Mouse (Mus musculus) testis, postnatal 10 days (tissue): Measurements from ENCODE around the gene Olfr49.

ENCODE experiments used
- DNase-seq: peaks from one replicate; pipeline ENCODE4 v3.0.0; 2021; ENCODE audit warnings: low spot score

Olfr49 gene

GRCm38 (mm10) chr14:54261386-54261785 lies 23.4 kb downstream of the Olfr49 start:
- DNase-seq = no peak

GRCm38 (mm10) chr14:54260196-54260595 lies 24.5 kb downstream of the Olfr49 start:
- peak; percentile 74 for DNase-seq

DNA sequence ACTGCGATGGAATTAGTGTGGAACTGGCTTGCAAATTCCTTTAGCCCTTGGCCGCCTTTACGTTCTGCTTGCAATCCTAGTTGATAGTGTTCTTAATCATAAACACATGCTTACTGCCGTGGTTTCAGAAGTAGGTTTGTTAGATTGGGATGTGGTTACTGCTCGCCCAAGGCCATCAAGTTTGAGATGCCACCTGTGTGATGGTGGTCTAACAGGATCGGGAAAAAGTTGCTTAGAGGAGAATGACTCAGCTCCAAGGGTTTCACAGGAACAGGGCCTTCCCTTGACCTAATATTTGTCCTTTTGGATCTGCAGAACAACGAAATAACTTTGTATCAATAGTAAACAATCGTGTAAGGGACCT lies 25.0 kb downstream of the Olfr49 start:
- DNase-seq = no peak

GRCm38 (mm10) chr14:54259003-54259721 lies 25.6 kb downstream of the Olfr49 start:
- peak; percentile 99 for DNase-seq

DNA sequence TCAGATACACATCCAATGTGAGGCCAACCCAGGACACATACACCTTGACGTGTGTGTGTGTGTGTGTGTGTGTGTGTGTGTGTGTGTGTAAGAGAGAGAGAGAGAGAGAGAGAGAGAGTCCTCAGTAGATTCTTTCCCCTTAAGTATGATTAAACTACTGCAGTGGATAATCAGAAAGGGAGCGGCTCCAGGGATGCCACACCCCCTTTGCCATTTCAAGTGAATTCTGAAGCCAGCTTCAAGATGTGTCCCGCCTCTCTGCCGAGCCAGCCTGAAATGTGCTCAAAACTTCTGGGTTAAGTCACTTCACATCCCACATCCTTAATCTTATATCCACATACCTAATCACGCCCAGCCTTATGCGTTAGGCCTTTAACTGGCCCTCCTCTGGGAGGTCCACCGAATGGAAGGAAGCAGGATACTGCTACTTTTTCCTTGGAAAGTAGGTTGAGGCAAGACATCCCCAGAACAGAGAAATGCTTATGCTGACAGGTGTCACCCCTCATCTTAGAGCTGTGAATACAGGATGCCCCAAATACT lies 26.5 kb downstream of the Olfr49 start:
- DNase-seq = peak; percentile 35

DNA sequence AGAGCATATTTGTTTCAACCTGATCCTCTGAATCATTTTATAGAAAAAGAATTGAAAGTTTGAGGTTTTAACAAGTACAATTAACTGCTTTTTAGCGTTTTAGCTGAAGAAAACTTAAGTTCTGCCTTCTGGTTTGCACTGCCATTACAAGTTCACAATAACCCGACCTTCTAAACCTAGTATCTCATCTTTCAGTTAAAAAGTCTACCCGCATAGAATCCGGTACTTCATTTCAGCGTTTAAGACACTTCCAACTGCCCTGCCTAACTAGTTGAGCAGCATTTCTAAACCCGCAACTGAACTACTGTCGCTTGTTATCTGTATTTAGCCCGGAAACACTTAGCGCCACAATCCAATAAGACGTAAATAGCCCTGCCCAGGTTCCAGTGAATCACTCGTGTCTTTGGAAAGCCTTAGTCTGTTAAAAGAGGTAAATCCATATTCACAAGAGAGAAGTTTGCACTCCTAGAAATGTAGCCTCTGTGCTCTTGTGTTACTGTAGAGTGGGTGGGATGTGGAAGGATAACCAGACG lies 30.0 kb downstream of the Olfr49 start:
- DNase-seq = no peak

GRCm38 (mm10) chr14:54253741-54254291 lies 30.9 kb downstream of the Olfr49 start, which contains the start of the genes Dad1 and Abhd4:
TSS of gene Dad1 (minus strand) at chr14:54254104.
TSS of gene Abhd4 (plus strand) at chr14:54254188.
- DNase-seq = peak; percentile 99

DNA sequence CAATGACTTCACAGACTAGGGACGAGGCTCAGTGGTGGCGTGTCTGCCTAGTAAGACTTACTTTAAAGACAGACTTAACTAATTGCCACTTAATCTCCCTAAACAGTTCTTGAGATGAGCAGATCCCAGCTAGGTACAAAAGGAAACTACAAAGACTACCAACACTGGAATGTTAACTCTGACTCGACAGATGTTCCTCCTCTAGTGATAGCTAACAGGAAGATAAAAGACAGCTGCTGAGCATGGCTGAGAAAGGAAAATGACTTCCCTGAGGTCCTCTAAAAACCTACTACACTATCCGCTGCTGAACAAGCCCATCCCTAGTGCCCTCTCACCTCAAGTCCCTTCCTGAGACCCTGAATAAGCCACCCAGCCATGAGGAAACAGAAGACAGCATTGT lies 34.6 kb downstream of the Olfr49 start:
- no peak for DNase-seq

- DNase-seq = no peak
Measured at GRCm38 (mm10) chr14:54249326-54249725, 35.4 kb downstream of the Olfr49 start.

GRCm38 (mm10) chr14:54246232-54246631 lies 38.5 kb downstream of the Olfr49 start:
- DNase-seq = no peak

DNA sequence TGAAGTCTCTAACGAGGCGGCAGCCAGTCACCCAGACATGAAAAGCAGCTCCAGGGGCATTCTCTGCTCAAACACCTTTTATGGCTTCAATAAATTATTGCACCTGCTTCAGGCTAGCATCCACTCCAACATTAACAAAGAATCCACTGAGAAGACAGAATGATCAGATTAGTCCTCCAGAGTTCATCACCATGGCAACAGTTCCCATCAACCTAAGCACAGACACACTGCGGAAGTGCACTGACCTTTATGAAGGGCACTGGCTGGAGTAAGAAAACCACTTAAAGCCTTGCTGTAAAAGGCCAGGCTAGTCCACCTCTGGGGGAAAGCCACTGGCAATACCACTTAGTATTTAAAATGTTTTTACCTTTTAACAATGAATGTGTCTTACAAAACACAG lies 40.6 kb downstream of the Olfr49 start:
- no peak for DNase-seq

GRCm38 (mm10) chr14:54240542-54240941 lies 44.2 kb downstream of the Olfr49 start:
- no peak for DNase-seq

GRCm38 (mm10) chr14:54239002-54239736 lies 45.6 kb downstream of the Olfr49 start:
- peak; percentile 94 for DNase-seq

GRCm38 (mm10) chr14:54236881-54237280 lies 47.9 kb downstream of the Olfr49 start:
- no peak for DNase-seq

GRCm38 (mm10) chr14:54235825-54236540 lies 48.8 kb downstream of the Olfr49 start:
- DNase-seq = no peak

DNA sequence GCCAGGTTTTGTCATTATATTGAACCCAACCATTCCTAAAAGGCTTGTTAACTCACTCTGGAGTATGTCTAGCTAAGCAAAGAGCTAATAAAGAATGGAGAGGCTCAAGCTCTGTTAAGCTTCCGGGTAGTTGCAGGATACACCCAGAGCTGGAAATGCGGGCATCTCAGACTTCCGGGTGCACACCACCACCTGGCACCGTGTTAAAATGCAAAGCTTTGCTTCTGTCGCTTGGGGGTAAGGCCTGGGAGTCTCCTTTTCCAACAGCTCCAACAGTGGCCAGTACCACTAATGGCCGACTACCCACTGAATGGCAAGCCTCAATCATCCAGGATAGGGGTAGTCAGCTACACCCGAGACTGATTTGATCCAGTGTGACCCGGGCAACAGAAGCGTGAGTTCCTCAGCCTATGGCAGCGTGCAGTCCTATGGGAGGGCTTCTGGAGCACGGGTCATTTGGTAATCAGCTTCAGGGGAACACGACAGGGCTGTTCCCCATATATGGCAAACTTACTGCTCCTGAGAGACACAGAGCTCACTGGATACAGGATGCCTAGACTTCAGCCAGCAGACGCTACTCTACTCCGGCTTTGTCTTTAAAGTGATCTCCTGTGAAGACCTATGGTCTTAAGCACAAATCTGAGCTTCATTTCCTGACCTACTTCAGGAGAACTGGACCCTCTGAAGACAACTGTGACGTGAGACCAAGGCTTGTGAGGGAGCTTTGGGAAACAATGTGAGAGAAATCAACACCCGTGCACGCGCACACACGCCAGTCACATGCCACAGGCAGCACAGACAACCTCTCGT lies 50.3 kb downstream of the Olfr49 start:
- no peak for DNase-seq

DNA sequence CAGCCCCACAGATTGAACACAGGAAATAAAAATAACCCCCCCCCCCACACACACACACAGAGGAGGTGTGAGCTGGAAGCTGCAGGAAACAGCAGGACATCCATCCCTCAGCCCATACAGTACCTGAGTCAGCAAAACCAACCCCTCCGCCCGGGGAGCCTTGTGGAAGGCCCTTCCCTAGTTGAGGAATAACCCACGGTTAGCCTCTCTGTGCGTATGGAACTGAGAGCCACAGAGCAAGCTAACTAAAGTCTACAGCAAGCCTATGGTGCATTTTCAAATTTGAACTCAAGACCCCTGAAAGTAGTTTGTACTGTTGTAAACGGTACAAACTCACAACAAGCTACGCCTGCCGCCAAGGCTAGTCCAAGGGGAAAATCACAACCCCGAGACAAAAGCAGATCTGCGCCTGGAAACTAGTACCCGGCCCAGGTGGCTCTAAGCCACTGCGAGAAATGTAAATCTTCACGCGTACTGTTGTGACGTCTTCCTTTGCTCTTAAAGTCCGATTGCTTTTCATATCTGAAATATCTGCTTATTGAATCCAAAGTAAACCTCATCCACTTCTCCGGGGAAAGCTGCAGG lies 51.1 kb downstream of the Olfr49 start:
- DNase-seq = no peak

- peak; percentile 39 for DNase-seq
Measured at GRCm38 (mm10) chr14:54232811-54233558, 51.8 kb downstream of the Olfr49 start.

DNA sequence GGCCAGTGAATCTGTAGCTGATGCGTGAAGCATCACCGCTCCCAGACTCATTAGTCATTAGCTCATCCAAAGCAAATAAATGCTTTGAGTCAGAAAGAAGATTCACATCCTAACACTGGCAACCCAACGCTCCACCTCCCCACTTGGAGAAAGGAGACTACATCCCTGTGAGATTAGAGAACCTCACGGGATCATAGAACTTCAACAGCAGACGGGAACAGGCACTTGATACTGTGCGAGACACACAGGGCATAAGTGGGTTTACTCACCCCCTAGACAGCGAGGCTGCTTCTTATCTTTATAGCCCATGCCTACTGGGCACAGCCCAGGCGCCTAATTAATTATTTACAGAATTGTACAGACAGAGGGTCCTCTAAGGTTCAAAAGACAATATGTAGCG lies 52.6 kb downstream of the Olfr49 start:
- DNase-seq = no peak
